Mouse (Mus musculus) testis, adult 2 months (tissue): ENCODE measurements around the gene Pcgf2.

Source experiments
- CTCF ChIP-seq: fragments of 200-500 bp; IDR thresholded peaks from 2 replicates; pipeline ENCODE4 v1.5.1; 2012; ENCODE audit warnings: low read depth, mild to moderate bottlenecking, inconsistent platforms, low read length, moderate library complexity; ENCODE audit not compliant: control insufficient read depth, insufficient read depth, insufficient replicate concordance
- POLR2A ChIP-seq: fragments of 200-500 bp; IDR thresholded peaks from 2 replicates; pipeline ENCODE4 v1.6.1; 2012; ENCODE audit warnings: low read depth, mild to moderate bottlenecking, inconsistent platforms, low read length, moderate library complexity; ENCODE audit not compliant: control insufficient read depth

GRCm38 (mm10) chr11:97664771-97665240, 35.5 kb downstream of the Pcgf2 start:
- TF ChIP-seq POLR2A (no peak), CTCF (no peak)
